Mouse (Mus musculus) testis, adult 2 months (tissue): Measurements from ENCODE around the gene Dph5.

ENCODE experiments used
- CTCF ChIP-seq: fragments of 200-500 bp; IDR thresholded peaks from 2 replicates; pipeline ENCODE4 v1.5.1; 2012; ENCODE audit warnings: low read depth, mild to moderate bottlenecking, inconsistent platforms, low read length, moderate library complexity; ENCODE audit not compliant: control insufficient read depth, insufficient read depth, insufficient replicate concordance
- POLR2A ChIP-seq: fragments of 200-500 bp; IDR thresholded peaks from 2 replicates; pipeline ENCODE4 v1.6.1; 2012; ENCODE audit warnings: low read depth, mild to moderate bottlenecking, inconsistent platforms, low read length, moderate library complexity; ENCODE audit not compliant: control insufficient read depth

DNA sequence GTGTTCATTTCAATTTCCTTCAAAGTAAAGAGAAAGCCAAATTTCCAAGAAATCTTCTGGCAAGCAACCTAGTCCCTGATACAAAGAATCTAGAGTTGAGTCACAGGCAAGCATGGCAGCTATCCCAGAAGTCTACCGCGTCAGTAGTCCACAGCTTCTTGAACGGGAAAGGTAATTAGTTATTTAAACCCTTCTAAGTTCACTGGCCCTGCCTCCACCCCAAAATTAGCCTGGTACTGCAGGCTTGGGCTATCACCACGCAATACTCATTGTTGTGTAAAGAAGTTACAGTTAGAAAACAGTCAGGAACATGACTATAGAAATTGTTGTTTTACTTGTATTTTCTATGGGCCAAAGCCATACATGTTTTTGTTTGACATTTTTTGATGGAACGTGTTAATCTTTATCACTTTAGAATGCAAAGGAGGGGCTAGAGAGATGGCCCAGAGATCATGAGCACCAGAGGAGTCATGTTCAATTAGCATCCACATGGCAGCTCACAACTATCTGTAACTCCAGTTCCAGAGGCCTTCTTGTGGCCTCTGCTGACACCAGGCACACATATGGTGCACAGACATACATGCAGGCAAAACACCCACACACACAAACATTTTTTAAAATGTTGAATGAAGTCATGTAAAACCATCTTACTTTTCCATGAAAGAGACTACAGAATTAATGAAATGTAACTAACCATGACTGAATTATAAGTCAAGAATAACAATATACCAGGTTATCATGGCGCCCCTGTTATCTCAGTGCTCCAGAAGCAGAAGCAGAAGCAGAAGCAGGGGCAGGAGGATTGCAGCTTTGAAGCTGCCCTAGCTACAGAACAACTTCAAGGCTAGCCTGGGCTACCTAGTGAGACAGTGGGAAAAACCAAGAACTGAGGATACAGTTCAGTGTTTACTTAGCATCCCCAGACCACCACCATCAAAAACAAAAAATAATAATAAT, 62.6 kb downstream of the Dph5 start:
- TF ChIP-seq CTCF = no peak
- no peak for TF ChIP-seq POLR2A
